Mouse (Mus musculus): Measurements from ENCODE around the gene Tepp. TPM values are rescaled to one million over a fixed set of nuclear protein-coding genes. Genes with fewer than 3 reads are reported as not detected.

Tepp gene
- polyA plus RNA-seq, 1 experiment: not detected

GRCm38 (mm10) chr8:95373389-95374002, 63.1 kb downstream of the Tepp start:
- H3K79me2 ChIP-seq (ENCODE audit: control insufficient read depth, insufficient read depth): no peaks in the 10 kb centered on the region
- H3ac ChIP-seq (ENCODE audit: control insufficient read depth, insufficient read length, low read depth): no peak overlapping the region
- no peaks in the 10 kb centered on the region for H3K79me3 ChIP-seq (ENCODE audit: low read depth)
- no peaks in the 10 kb centered on the region for H3K27me3 ChIP-seq (ENCODE audit: control insufficient read depth, insufficient read depth, insufficient read length)
- H3K36me3 ChIP-seq (ENCODE audit: control insufficient read depth, insufficient read depth): no peaks in the 10 kb centered on the region
- TF ChIP-seq CTCF (IDR thresholded peaks at IDR 0.05; ENCODE audit: control insufficient read depth, insufficient read depth, insufficient read length) (no peak), USF1 (IDR thresholded peaks at IDR 0.05; ENCODE audit: low read depth) (no peak), FOSL1 (IDR thresholded peaks at IDR 0.05; ENCODE audit: insufficient read depth, low read length, poor library complexity, severe bottlenecking) (no peak), MYOG (IDR thresholded peaks at IDR 0.05; ENCODE audit: control insufficient read depth, extremely low read depth, insufficient read length) (no peak), MAX (IDR thresholded peaks at IDR 0.05) (no peak), CEBPB (IDR thresholded peaks at IDR 0.05; ENCODE audit: low read depth) (no peak), MYOD1 (IDR thresholded peaks at IDR 0.05; ENCODE audit: control insufficient read depth, insufficient read length, low read depth) (no peak)
- H3K4me3 ChIP-seq (ENCODE audit: insufficient read depth, poor library complexity, severe bottlenecking): no peak overlapping the region

- H3K79me2 ChIP-seq (ENCODE audit: control insufficient read depth, insufficient read depth): no peaks in the 10 kb centered on the region
- H3ac ChIP-seq (ENCODE audit: control insufficient read depth, insufficient read length, low read depth): no peak overlapping the region
- H3K36me3 ChIP-seq (ENCODE audit: control insufficient read depth, insufficient read depth): no peaks in the 10 kb centered on the region
- no peaks in the 10 kb centered on the region for H3K79me3 ChIP-seq (ENCODE audit: low read depth)
- H3K27me3 ChIP-seq (ENCODE audit: control insufficient read depth, insufficient read depth, insufficient read length): no peaks in the 10 kb centered on the region
- no peak overlapping the region for H3K4me3 ChIP-seq (ENCODE audit: insufficient read depth, poor library complexity, severe bottlenecking)
- TF ChIP-seq CEBPB (IDR thresholded peaks at IDR 0.05; ENCODE audit: low read depth): no peak
- TF ChIP-seq FOSL1 (IDR thresholded peaks at IDR 0.05; ENCODE audit: insufficient read depth, low read length, poor library complexity, severe bottlenecking): no peak
- TF ChIP-seq MAX (IDR thresholded peaks at IDR 0.05): no peak
- no peak for TF ChIP-seq USF1 (IDR thresholded peaks at IDR 0.05; ENCODE audit: low read depth)
- no peak for TF ChIP-seq MYOG (IDR thresholded peaks at IDR 0.05; ENCODE audit: control insufficient read depth, extremely low read depth, insufficient read length)
These were observed 64.1 kb downstream of the Tepp start for GRCm38 (mm10) chr8:95374429-95374828.

- Histone ChIP-seq H3K4me3 (ENCODE audit: insufficient read depth, poor library complexity, severe bottlenecking) (no peak overlapping the region), H3K79me3 (ENCODE audit: low read depth) (no peaks in the 10 kb centered on the region), H3ac (ENCODE audit: control insufficient read depth, insufficient read length, low read depth) (no peak overlapping the region)
These were observed 65.1 kb downstream of the Tepp start for GRCm38 (mm10) chr8:95375374-95375930.

More at GRCm38 (mm10) chr8:95375374-95375930, 65.1 kb downstream of the Tepp start:
- H3K27me3 ChIP-seq (ENCODE audit: control insufficient read depth, insufficient read depth, insufficient read length): no peaks in the 10 kb centered on the region
- H3K79me2 ChIP-seq (ENCODE audit: control insufficient read depth, insufficient read depth): no peaks in the 10 kb centered on the region
- TF ChIP-seq MAX (IDR thresholded peaks at IDR 0.05) (no peak), FOSL1 (IDR thresholded peaks at IDR 0.05; ENCODE audit: insufficient read depth, low read length, poor library complexity, severe bottlenecking) (no peak), CTCF (IDR thresholded peaks at IDR 0.05; ENCODE audit: control insufficient read depth, insufficient read depth, insufficient read length) (no peak), MYOG (IDR thresholded peaks at IDR 0.05; ENCODE audit: control insufficient read depth, extremely low read depth, insufficient read length) (no peak), MYOD1 (IDR thresholded peaks at IDR 0.05; ENCODE audit: control insufficient read depth, insufficient read length, low read depth) (no peak), CEBPB (IDR thresholded peaks at IDR 0.05; ENCODE audit: low read depth) (no peak), USF1 (IDR thresholded peaks at IDR 0.05; ENCODE audit: low read depth) (no peak)
- no peaks in the 10 kb centered on the region for H3K36me3 ChIP-seq (ENCODE audit: control insufficient read depth, insufficient read depth)

Other genes starting within 250 kb of the Tepp start
- gene Katnb1, start 229.4 kb upstream of the Tepp start, polyA plus RNA-seq (2012; fragmentation: generic; extraction: Trizol): 23.7 TPM
- gene Kifc3, start 107.8 kb upstream of the Tepp start, polyA plus RNA-seq (2012; fragmentation: generic; extraction: Trizol): 13.8 TPM
- gene Cngb1, start 4.0 kb upstream of the Tepp start, polyA plus RNA-seq (2012; fragmentation: generic; extraction: Trizol): under 0.01 TPM
- gene Zfp319, start 21.4 kb downstream of the Tepp start, polyA plus RNA-seq (2012; fragmentation: generic; extraction: Trizol): 5.7 TPM
- gene Usb1, start 21.7 kb downstream of the Tepp start, polyA plus RNA-seq (2012; fragmentation: generic; extraction: Trizol): 38.1 TPM
- gene Mmp15, start 41.7 kb downstream of the Tepp start, polyA plus RNA-seq (2012; fragmentation: generic; extraction: Trizol): 6.0 TPM
- 45.0 TPM for gene Cfap20, start 124.3 kb downstream of the Tepp start, polyA plus RNA-seq (2012; fragmentation: generic; extraction: Trizol)
- gene Csnk2a2, start 179.5 kb downstream of the Tepp start, polyA plus RNA-seq (2012; fragmentation: generic; extraction: Trizol): 61.0 TPM
- gene Ccdc113, start 223.5 kb downstream of the Tepp start, polyA plus RNA-seq (2012; fragmentation: generic; extraction: Trizol): not detected

Data from C2C12 (cell line).